Mouse (Mus musculus): ENCODE measurements around the gene Flt1. TPM values are rescaled to one million over a fixed set of nuclear protein-coding genes. Genes with fewer than 3 reads are reported as not detected.

Gene Flt1
- polyA plus RNA-seq, 1 experiment from 2014 or later = 13.8 TPM

GRCm38 (mm10) chr5:147527788-147528187 is 198.0 kb downstream of the Flt1 start:
- Histone ChIP-seq H3K4me3 (replicated peaks; ENCODE audit: low read length) (no peak overlapping the region), H3K9me3 (ENCODE audit: control insufficient read depth, low read length) (no peaks in the 10 kb centered on the region), H3K27ac (no peak overlapping the region), H3K4me2 (replicated peaks) (no peak overlapping the region), H3K9ac (no peak overlapping the region), H3K4me1 (replicated peaks; ENCODE audit: control insufficient read depth, insufficient read depth, low read length) (no peaks in the 10 kb centered on the region), H3K27me3 (ENCODE audit: control insufficient read depth, insufficient read depth, low read length) (no peaks in the 10 kb centered on the region), H3K36me3 (replicated peaks; ENCODE audit: control insufficient read depth, insufficient read depth) (peaks cover 46% of the 10 kb centered on the region)
- ATAC-seq (ENCODE audit: low FRiP score) = no peak
- DNase-seq (ENCODE audit: low spot score) = no peak
- 98% methylated on average over 3 of the region's 3 CpGs for WGBS

- no peaks in the 10 kb centered on the region for H3K4me1 ChIP-seq (replicated peaks; ENCODE audit: control insufficient read depth, insufficient read depth, low read length)
- DNase-seq (ENCODE audit: low spot score) = no peak
- H3K9me3 ChIP-seq (ENCODE audit: control insufficient read depth, low read length) = no peaks in the 10 kb centered on the region
Observed at GRCm38 (mm10) chr5:147527006-147527405, 198.8 kb downstream of the Flt1 start.

More at GRCm38 (mm10) chr5:147527006-147527405, 198.8 kb downstream of the Flt1 start:
- H3K36me3 ChIP-seq (replicated peaks; ENCODE audit: control insufficient read depth, insufficient read depth) = peaks cover 51% of the 10 kb centered on the region
- ATAC-seq (ENCODE audit: low FRiP score) = no peak
- no peak overlapping the region for H3K9ac ChIP-seq
- no peak overlapping the region for H3K4me2 ChIP-seq (replicated peaks)
- no peak overlapping the region for H3K27ac ChIP-seq
- no peak overlapping the region for H3K4me3 ChIP-seq (replicated peaks; ENCODE audit: low read length)
- WGBS = 94% methylated on average over 6 of the region's 6 CpGs
- no peaks in the 10 kb centered on the region for H3K27me3 ChIP-seq (ENCODE audit: control insufficient read depth, insufficient read depth, low read length)

Other genes starting within 250 kb of the Flt1 start
- 502 and 544 TPM in 2 replicates for gene Pomp, start 134.4 kb upstream of the Flt1 start, polyA plus RNA-seq (2014; fragmentation: Nextera tagmentation; extraction: Ambion mirVana)
- 5.3 and 5.5 TPM in 2 replicates for gene Slc46a3, start 168.8 kb upstream of the Flt1 start, polyA plus RNA-seq (2014; fragmentation: Nextera tagmentation; extraction: Ambion mirVana)
- 42.0 and 49.4 TPM in 2 replicates for gene Mtus2, start 231.3 kb upstream of the Flt1 start, polyA plus RNA-seq (2014; fragmentation: Nextera tagmentation; extraction: Ambion mirVana)